Mouse (Mus musculus) myocyte (in vitro differentiated cells): ENCODE measurements around the gene Dhx34.

ENCODE experiments used
- E2F4 ChIP-seq: IDR thresholded peaks from one replicate; pipeline ENCODE4 v1.6.1; 2011; ENCODE audit warnings: mild to moderate bottlenecking, control low read depth, moderate library complexity; ENCODE audit not compliant: insufficient read depth
- MYOG ChIP-seq, 3 experiments: IDR thresholded peaks; one replicate each; pipeline ENCODE4 v1.6.1; 2011; ENCODE audit warnings: control low read depth in 2 of 3, low read depth in 2 of 3, mild to moderate bottlenecking in 2 of 3; ENCODE audit not compliant: insufficient read length in 2 of 3, control insufficient read depth in 1 of 3, insufficient read depth in 1 of 3
- POLR2A ChIP-seq: IDR thresholded peaks from one replicate; pipeline ENCODE4 v1.6.1; 2011; ENCODE audit warnings: low read depth, mild to moderate bottlenecking, control low read depth, moderate library complexity; ENCODE audit not compliant: insufficient read length
- USF1 ChIP-seq: IDR thresholded peaks from one replicate; pipeline ENCODE4 v1.6.1; 2011; ENCODE audit warnings: low read depth, mild to moderate bottlenecking, control low read depth, moderate library complexity

- TF ChIP-seq E2F4, result no peak
- no peak for TF ChIP-seq POLR2A
- no peak for TF ChIP-seq USF1
- TF ChIP-seq MYOG (IDR thresholded peaks at IDR 0.05; ENCODE audit: control insufficient read depth in 1 of 3, insufficient read depth in 1 of 3, insufficient read length in 2 of 3, low read depth in 2 of 3), result no peak
Measured at GRCm38 (mm10) chr7:16257830-16258229, 36.0 kb upstream of the Dhx34 start.
